Mouse (Mus musculus) heart, postnatal 36 days (tissue): Measurements from ENCODE around the gene Sult2b1. TPM values are rescaled to one million over a fixed set of nuclear protein-coding genes. Genes with fewer than 3 reads are reported as not detected.
A peak's percentile ranks its signal among the peaks of the same experiment; 100 is the strongest.

Source experiments
- DNase-seq, 2 experiments: peaks; one replicate each; pipeline ENCODE4 v3.0.0; 2021 to 2022
- intact Hi-C: fragments of 180-260 bp; cut with DNase I; formaldehyde crosslinking; loops from one replicate; pipeline ENCODE4 v1.15.1; 2025
- total RNA-seq, 2 experiments: library from RNA; stranded (reverse); gene quantifications; 2 replicates each; pipeline ENCODE4 v1.2.3; 2021

Sult2b1 gene
- total RNA-seq, 2 experiments from 2014 or later: not detected

GRCm38 (mm10) chr7:45703521-45704033 is 80.9 kb downstream of the Sult2b1 start:
- intact Hi-C loops: no loop called here
- no peak for DNase-seq

GRCm38 (mm10) chr7:45702809-45703520 is 81.5 kb downstream of the Sult2b1 start:
- intact Hi-C loops: no loop called here

GRCm38 (mm10) chr7:45702316-45702715 is 82.2 kb downstream of the Sult2b1 start:
- no peak for DNase-seq
- intact Hi-C loops: no loop called here

More at GRCm38 (mm10) chr7:45702809-45703520, 81.5 kb downstream of the Sult2b1 start:
- DNase-seq: no peak

DNA sequence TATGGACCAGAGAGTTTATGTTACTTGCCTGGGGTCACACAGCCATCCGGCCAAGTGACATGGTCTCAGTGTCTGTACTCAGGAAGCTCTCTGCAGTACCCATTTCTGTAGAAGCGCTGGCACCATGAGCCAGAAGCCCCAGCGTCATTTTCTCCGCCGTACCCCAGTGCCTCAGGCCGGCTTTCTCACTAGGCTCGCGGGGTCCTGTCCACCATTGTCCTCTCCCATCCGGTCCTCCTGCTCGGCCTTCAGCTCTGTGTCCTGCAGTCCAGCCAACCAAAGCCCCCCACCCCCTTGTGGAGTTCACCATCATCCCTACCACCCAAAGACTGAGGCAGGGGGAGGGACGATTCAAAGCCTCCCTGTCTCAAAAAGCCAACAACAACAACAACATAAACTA is 82.9 kb downstream of the Sult2b1 start:
- intact Hi-C loops: no loop called here
- DNase-seq: no peak

- DNase-seq: peak in 1 of 2 experiments; percentile 52
- intact Hi-C loops: no loop called here
Measured at GRCm38 (mm10) chr7:45701072-45701471, 83.4 kb downstream of the Sult2b1 start.

DNA sequence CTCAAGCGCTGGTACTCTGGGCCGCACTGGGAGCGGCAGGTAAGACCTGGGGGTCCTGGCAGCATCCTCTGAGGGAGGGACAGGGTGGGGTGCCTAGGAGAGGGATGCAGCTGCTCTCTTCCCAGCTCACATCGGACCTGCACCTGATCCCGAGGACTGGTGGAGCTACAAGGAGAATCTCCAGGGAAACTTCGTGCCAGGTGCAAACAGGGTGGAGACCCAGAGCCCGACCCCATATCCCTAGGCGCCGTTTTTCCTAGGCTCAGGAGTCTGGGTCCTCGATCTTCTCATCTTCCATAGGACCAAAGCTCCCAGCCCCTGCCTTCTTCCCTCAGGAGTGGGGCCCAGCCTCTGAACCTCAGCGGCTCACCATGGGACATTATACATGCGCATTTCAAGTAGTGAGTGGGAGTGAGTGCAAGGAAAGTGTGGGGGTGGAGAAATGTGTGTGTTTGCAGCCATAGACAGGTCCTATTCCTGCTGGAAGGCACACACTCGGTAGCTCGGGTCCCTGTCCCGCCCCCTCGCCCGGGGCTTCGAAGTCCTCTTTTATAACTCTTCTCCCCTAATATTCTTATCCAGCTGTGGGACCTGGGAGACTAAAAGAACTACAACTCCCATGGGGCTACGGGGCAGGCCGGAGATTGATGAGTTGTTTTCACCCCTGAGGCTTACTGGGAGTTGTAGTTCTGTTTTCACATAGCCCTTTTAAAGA is 84.0 kb downstream of the Sult2b1 start:
- intact Hi-C loops: no loop called here
- peak; percentile 75 to 80 for DNase-seq

DNA sequence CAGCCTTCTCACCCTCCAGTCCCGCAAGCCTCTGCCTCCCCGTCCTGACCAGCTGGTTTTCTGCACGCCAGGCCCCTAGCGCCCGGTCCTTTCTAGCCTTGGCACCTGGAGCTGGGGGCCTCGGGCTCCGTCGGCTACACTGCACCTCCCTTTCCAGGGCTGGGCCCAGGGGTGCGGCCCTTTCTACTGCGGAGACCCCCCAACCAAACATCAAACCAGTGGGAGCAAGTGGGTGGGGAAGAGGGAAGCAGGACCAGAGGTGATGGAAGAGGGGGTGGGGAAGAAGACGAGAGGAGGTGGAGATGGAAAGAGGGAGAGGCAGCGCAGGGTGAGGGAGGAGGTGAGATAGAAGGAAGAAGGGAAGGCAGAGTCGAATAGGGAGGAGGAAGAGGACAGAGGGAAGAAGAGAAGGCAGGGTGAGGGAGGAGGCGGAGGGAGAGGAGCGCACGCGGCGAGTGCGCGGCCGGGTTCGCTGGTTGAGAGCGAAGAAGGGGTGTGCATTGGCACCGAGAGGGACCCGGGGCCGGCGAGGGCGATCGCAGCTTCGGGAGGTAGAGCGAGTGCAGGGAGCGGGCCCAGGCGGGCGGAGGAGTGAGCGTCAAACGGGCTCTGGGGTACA is 84.8 kb downstream of the Sult2b1 start, which contains the start of gene Car11:
TSS of gene Car11 (plus strand) at position 321 of the 619 bp plus-strand sequence.
- DNase-seq: no peak
- intact Hi-C loops: no loop called here

DNA sequence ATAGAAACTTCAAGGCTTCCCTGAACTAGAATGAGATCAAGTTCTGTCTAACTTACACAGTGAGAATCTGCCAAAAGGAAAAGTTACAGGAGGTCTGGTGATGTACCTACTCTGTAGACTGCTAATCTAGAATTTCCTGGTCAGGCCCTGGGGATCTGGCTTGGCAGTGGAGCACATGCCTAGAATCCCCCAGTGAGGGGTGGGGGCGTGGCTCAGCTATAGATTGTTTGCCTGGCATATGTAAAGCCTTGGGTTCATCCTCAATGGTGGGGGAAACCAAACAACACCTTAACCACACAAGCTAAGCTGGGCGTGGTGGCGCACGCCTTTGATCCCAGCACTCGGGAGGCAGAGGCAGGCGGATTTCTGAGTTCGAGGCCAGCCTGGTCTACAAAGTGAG is 86.6 kb downstream of the Sult2b1 start:
- intact Hi-C loops: no loop called here
- DNase-seq: no peak

- DNase-seq: peak in 1 of 2 experiments; percentile 1
- intact Hi-C loops: no loop called here
Measured at GRCm38 (mm10) chr7:45695098-45695497, 89.4 kb downstream of the Sult2b1 start.

GRCm38 (mm10) chr7:45693921-45694591 is 90.4 kb downstream of the Sult2b1 start, which contains the start of gene Sec1:
TSS of gene Sec1 (minus strand) at chr7:45694402.
- intact Hi-C loops: no loop called here
- peak in 1 of 2 experiments; percentile 1 for DNase-seq

- DNase-seq: no peak
- intact Hi-C loops: no loop called here
Measured at GRCm38 (mm10) chr7:45692364-45692763, 92.1 kb downstream of the Sult2b1 start.

DNA sequence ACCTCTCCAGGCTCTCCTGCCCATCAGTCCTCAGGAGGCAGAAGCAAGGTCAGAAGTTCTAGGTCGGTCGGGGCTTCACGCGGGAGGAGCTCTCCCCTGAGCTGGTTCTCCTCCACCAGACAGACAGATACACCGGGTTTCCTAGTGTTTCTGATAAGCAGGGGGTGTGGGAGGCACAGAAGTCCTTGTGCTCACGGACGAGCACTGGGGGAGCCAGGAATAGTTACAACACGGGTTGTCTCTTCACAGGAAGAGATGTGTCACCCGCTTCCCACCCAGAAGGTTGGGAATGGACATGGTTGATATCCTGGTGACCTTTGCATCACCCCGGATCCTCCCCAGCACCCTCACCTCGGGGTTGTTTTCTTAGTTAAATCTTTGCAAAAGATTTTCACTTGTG is 94.7 kb downstream of the Sult2b1 start:
- intact Hi-C loops: no loop called here
- no peak for DNase-seq

- intact Hi-C loops: no loop called here
- DNase-seq: no peak
Measured at GRCm38 (mm10) chr7:45689099-45689498, 95.4 kb downstream of the Sult2b1 start.

DNA sequence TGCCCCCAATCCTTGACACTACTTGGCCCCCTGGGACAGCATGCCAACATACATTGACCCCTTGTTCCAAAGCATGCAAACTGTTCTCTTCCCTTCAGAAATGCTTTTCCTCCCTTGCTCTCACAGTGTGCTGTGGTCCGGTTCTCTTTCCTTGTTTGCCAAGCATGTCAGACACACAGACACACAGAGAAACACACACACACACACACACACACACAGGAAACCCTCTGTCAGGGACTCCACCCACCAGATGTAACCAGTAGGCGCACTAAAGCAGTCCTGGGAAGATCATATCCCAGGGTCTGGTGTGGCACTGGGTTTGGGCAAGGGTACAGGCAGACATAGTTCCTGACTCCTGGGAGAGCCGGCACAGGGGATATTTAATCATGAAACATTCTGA is 97.6 kb downstream of the Sult2b1 start:
- intact Hi-C loops: no loop called here

DNA sequence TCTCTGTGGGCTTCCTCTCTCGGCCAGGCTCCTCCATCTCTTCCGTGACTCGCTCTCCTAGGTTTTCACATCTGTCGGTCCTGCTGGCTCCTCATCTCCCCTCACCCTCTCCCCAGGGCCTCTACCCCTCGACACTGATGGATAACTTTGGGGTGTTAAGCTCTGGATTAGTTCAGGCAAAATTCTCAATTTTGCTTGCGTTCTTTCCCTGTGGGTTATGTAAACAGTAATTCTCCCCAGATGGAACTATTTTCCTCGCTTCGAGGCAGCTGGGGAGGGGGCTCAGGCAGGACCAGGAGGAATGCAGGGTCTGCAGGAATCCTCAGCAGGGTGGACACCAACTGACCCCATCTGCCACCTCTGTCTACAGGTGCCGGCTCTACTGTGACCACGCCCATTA is 98.7 kb downstream of the Sult2b1 start:
- intact Hi-C loops: no loop called here
- no peak for DNase-seq

More for the DNA sequence above, 97.6 kb downstream of the Sult2b1 start:
- no peak for DNase-seq

DNA sequence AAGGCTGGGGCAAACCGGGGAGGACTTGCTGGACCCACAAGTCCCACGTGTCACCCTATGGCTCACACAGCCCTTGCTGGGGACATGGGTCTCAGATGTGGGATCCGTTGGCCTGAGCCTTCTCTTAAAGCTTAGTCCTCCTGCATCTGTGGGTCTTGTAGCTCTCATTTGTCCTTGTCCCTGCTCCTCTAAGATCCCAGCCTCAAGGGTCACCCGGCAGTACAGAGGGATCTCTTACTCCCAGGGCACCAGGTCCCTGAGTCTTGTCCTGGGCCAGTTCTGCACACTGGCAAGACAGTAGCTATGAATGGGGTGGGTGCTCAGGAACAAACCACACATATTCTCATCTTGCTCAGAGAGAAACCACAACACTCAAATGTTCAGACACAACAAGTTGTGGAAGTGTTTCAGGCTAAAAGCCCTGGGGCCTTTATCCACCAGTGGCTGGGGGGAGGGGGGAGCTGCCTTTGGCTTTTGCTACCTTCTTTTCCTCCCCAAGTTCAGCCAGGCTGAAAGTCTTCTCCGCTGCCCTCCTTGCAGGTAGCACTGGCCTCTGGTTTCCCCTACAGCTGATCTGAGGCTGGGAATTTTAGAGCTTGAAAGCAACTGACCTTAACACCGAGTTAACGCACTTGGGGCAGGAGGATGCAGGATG is 100.9 kb downstream of the Sult2b1 start, which contains the start of gene Ntn5:
TSS of gene Ntn5 (plus strand) at position 627 of the 655 bp plus-strand sequence.
- no peak for DNase-seq
- intact Hi-C loops: loop anchor here (2.0 to 5.0 kb wide), 3 partner anchors 41 to 126 kb away; no protein-coding TSS in a partner anchor

DNA sequence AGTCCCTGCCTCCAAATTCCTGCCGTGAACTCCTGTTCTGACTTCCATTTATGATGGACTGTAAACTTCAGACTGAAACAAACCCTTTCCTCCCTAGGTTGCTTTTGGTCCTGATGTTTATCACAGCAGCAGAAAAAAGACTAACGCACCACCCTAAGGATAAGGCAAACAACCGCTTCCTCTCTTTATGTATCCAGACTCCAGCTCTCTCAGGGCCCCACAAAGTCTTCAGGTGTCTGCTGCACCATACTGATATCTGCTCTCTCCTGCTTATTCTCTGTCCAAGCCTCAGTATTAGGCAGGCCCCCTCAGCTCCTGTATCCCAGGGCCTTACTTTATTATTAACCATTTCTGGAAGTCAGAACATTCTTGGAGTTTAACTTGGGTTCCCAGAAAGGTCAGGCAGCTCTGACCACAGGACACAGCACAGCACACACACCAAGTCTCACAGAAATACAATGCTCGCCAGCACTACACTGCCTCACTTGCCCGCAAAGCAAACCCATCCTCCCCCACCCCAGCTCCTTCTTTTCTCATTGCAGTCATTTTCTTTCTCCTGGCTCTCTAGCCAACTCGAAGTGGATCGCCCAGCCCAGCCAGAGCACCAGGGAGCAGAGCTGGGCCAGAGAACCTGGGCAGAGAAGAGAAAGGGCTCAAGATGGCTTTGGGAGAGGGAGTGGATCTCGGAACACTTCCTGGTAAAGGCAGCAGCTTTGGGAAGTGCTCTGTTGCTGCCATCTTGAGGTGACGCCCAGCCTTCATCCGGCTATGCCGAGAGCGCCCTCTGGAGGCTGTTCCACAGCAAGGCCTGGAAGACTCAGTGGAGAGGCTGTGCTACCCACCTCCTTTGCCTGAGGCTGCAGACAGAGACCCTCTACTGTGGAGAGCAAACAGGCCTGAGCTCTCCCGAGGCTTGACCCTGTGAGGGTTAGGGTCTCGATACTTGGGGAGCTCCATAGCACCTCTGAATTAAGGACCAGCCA is 102.0 kb downstream of the Sult2b1 start:
- DNase-seq: peak; percentile 85 to 89
- intact Hi-C loops: loop anchor here (1.0 to 5.0 kb wide), 4 partner anchors 40 to 125 kb away; no protein-coding TSS in a partner anchor

DNA sequence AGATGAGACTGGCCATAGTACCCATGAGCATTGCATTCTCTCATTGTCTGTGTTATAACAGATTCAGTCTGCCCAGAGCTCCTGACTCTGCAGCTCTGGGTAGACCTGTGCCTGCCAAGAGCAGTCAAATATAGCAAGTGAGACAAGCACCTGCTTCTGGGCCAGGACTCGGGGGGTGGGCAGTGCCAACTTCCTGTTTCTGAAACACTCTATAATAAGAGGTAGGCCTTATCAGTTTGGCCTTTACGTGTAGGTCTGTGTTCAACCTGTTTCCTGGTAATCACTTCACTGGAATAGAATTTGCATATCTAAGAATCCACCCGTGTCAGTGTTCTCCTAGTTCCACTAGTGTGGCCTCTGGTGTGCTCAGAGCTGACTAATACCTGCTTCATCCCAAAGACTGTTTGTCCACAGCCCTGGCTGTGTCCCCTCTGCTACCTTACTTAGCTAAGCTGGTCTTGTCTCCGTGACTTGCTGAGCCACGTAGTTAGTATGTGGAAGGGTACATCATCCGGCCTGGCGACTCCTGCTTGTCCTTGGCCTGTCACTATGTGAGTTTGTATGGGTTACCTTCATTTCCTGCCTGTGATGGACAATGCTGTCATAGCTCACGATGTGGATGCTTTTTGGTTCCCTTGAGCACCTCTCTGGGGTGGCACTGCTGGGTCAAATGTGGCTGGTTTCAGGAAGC is 103.3 kb downstream of the Sult2b1 start:
- intact Hi-C loops: loop anchor here (5.0 kb wide), 1 partner anchor 124 kb away; no protein-coding TSS in a partner anchor
- peak; percentile 34 to 53 for DNase-seq
